Mouse (Mus musculus) thymus, postnatal 4 days (tissue): ENCODE measurements around the gene Ccdc106.
"Not testable (repeated sequence)": the region's sequence is repeated elsewhere in the genome, so short reads cannot be mapped to it uniquely, and the experiment has no call there.

Experiments
- DNase-seq: peaks from one replicate; pipeline ENCODE4 v3.0.0; 2021

Gene Ccdc106

DNA sequence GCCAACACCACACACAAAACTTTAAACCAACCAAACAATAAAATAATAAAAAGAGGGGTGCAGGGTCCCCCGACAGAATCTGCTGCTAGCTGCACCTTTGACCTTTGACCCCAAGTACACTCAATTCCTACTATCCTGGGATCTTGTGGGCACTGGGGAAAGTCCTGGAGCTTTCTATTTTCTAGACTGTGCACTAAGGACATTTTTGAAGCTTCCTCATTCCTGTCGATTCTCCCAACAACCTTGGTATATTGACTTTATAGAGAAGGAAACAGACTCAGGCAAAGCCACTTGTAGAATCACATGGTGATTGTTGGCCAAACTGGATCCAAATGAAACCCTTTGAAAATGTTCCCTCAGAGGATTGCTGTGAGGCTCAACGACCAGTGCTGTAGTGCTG lies 4.3 kb upstream of the Ccdc106 start:
- no peak for DNase-seq

DNA sequence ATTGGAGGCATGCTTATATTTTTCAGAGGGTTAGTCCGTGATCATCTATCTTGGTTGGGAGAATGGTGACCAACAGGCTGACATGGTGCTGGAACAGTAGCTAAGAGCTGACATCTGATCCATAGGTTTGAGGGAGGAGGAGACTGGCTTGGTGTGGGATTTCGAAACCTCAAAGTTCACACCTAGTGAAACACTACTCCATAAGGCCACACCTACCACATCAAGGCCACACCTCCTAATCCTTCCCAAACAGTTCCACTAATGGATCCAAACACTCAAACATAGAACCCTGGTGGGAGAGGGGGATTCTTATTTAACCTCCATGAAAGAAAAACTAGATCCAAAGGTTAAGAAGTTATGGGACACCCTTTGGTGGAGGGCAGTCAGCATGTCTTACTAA lies 3.4 kb upstream of the Ccdc106 start:
- no peak for DNase-seq

DNA sequence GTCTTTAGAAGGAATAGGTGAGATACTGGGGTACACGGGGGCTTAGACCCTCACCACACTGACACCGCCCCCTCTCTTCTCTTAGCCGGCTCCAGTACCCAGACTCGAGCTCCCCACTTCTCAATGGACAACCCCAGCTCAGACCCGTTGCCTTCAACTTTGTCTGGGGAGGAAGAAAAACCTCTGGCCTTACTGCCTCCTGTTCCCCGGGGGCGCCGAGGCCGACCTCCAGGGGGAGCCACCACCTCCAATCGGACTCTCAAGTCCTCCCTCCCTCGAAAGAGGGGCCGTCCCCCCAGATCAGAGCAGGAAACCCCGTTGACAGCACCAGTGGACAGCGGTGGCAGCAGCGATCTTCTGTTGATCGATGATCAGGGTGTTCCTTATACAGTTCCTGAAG lies 3.0 kb upstream of the Ccdc106 start:
- peak; percentile 70 for DNase-seq

DNA sequence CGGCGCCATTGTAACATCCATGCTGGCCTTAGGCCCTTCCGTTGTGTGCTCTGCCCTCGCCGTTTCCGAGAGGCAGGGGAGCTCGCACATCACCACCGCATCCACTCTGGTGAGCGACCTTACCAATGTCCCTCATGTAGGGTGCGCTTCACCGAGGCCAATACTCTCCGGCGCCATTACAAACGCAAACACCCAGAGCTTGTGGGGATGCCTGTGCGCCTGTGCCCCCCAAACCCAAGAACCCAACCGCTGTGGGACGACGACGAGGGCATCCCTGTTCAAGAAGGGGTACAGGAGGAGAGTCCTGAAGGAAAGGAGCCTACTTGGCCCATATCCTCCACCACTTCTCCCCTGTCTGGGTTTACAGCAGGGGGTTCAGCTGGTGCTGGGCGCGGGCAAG lies 2.4 kb upstream of the Ccdc106 start:
- no peak for DNase-seq

DNA sequence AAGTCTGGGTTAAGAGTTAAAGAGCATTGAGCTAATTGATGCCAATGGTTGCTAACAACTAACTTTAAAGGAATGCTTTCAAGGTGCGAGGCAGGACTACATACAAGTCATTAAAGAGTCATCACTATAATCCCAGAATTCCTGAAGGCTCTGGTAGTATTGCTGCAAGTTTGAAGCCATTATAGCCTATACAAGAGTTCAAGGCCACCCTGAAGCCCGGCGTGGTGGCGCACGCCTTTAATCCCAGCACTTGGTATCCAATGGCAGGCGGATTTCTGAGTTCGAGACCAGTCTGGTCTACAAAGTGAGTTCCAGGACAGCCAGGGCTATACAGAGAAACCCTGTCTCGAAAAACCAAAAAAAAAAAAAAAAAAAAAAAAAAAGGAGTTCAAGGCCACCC lies 777 bp upstream of the Ccdc106 start:
- not testable (repeated sequence) for DNase-seq

DNA sequence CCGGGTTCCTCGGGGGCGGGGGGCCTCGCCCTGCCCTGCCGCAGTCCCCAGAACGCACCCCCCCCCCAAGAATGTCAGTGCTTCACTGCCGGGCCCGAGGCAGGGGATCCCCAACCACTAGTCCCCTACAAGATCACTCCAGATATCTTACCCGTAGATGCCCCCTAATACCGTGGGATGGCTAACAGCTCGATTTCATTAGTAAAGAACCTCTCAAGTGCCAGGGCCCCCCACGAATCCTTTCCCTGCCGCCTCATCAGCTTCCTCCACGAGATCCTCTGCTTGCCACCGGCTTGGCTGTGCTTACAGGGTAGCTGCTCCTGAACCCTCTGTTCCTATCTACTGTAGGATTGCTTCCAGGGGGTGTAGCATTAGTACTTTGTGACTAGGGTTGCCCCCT lies 332 bp downstream of the Ccdc106 start:
- no peak for DNase-seq

DNA sequence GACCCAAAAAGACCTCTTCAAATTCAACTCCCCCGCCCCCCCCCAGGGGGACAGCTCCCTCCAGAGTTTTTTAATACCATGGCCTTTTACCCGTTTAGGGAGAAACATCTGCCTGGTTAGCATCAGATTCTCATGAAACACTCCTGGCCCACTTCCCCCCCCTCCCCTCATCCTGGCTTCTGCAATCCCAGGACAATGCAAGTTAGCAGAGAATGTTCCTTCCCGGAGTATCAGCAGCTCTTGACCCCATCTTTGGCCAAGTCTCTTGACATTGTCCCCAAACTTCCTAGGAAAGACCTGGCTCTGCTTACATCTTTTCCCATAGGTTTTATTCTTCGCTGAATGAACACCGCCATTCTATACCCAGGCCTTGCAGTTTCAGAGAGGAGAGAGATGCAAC lies 844 bp downstream of the Ccdc106 start:
- no peak for DNase-seq

DNA sequence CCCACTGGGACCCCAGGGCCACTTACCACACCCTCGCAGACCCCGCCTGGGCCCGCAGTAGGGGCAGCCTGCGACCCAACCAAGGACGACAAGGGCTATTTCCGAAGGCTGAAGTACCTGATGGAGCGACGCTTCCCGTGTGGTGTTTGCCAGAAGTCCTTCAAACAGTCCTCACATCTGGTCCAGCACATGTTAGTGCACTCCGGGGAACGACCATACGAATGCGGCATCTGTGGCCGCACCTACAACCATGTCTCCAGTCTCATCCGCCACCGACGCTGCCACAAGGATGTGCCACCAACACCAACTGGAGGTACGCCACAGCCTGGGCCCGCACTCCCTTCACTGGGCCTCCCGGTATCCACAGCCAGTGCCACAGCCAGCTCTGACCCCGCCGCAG lies 9.2 kb downstream of the Ccdc106 start:
- no peak for DNase-seq

DNA sequence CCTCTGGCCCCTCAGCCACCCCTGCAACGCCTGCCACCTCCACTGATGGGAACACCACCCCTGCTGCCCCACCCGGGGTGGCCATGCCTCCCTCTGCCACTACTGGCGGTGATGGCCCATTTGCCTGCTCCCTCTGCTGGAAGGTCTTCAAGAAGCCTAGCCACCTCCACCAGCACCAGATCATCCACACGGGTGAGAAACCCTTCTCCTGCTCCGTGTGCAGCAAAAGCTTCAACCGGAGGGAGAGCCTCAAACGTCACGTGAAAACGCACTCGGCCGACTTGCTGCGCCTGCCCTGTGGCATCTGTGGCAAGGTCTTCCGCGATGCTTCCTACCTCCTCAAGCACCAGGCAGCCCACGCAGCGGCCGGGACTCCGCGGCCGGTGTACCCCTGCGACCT lies 9.6 kb downstream of the Ccdc106 start:
- no peak for DNase-seq

DNA sequence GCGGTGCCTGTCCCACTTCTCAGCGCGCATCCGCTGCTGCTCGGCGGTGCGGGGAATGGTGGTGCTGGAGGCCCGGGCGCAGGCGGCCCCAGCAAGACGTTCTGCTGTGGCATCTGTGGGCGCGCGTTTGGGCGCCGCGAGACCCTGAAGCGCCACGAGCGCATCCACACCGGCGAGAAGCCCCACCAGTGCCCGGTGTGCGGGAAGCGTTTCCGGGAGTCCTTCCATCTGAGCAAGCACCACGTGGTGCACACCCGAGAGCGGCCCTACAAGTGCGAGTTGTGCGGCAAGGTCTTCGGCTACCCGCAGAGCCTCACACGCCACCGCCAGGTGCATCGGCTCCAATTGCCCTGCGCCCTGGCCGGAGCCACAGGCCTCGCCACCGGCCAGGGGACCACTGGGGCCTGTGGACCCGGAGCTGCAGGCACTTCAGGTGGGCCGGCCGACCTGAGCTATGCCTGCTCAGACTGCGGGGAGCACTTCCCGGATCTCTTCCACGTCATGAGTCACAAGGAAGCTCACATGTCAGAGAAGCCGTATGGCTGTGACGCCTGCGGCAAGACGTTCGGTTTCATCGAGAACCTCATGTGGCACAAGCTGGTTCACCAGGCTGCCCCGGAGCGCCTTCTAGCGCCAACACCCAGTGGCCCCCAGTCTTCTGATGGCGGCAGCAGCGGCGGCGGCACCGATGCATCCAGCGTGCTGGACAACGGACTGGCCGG lies 10.4 kb downstream of the Ccdc106 start:
- no peak for DNase-seq

DNA sequence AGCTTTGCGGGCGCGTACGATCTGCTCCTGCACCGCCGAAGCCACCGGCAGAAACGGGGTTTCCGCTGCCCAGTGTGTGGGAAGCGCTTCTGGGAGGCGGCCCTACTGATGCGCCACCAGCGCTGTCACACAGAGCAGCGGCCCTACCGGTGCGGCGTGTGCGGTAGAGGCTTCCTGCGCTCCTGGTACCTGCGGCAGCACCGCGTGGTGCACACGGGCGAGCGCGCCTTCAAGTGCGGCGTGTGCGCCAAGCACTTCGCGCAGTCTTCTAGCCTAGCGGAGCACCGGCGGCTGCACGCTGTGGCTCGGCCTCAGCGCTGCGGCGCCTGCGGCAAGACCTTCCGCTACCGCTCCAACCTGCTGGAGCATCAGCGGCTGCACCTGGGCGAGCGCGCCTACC lies 11.1 kb downstream of the Ccdc106 start:
- DNase-seq = no peak

DNA sequence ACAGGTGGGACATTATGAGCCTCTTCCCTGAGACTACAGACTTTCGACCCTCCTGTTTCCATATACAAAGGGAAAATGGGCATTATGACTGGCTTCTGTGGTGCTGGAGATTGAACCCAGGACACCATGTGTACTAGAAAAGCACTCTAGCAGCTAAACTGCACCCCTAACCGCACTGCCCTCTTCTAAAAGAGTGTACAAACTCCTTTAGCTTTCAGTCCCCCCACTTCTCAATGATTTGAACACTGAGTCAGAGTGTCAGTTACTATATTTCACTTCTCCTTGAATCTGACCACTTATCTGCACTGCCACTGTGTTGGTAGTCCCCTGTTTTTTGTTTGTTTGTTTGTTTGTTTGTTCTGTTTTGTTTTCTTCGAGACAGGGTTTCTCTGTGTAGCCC lies 13.5 kb downstream of the Ccdc106 start, which contains the start of gene 4632433K11Rik:
Gene 4632433K11Rik, plus strand, starts transcription at position 301 of the 400 bp plus-strand sequence.
- no peak for DNase-seq

DNA sequence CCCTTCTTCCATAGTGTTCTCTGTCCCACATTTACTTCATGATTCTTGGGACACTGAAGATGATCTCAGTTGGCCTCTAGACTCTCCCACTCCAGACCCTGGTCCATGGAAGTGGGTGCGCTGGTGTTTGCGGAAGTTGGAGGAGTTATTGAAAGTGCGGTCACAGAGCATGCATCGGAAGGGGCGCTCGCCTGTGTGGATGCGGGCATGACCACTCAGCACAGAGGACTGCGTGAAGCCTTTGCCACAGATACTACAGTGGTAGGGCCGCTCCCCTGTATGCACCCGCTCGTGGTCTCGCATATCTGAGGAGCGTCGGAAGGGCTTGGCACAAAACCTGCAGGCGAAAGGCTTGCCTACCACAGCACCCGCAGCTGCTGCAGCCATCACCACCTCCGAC lies 15.3 kb downstream of the Ccdc106 start:
- no peak for DNase-seq

DNA sequence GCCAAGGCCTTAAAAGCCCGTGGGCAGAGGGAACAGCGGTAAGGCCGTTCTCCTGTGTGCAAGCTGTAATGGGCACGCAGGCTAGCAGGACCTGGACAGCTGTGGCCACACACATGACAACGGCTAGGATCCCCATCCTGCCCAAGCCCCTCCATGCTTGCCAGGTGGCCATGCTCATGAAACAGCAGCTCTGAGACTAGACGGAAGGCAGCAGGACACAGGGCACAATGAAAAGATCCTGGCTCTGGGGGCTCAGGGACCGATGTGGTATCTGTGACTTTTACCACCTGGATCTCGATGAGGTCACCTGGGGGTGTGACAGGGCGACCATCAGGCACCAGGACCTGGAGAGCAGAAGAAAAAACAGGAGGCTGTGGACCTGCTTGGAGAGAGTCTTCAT lies 15.8 kb downstream of the Ccdc106 start:
- no peak for DNase-seq

DNA sequence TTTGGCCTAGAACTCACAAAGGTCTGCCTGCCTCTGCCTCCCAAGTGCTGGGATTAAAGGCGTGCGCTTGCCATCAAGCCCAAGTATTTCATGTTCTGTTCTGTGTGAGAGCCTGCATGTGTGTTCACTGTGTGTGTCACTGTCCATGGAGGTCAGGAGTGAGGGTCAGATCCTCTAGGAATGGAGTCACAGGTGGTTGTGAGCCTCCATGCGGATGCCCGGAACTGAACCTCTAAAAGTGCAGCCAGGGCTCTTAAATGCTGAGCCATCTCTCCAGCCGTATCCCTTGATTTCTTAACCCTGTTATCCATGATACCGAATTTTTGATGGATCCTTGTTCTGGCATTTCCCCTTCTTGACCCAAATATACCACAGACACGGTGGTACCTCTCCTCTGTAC lies 16.7 kb downstream of the Ccdc106 start:
- no peak for DNase-seq

DNA sequence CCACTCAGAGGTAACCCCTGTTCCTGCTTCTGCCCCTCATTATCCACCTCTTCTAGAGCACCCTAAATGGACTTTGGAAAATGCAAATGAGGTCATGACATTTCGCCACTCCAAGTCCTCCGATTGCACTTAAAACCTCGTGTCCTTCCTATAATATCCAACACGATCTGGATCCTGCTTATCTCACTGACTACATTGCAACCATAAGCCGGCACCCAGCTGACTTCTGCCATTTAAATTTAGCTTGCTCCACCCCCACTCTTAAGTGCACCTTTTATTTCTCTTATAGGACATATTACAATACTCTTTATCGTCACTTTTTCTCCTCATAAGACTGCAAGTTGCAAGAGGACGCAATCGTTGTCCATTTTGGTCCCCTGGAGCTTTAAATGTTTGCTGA lies 17.1 kb downstream of the Ccdc106 start:
- DNase-seq = no peak

DNA sequence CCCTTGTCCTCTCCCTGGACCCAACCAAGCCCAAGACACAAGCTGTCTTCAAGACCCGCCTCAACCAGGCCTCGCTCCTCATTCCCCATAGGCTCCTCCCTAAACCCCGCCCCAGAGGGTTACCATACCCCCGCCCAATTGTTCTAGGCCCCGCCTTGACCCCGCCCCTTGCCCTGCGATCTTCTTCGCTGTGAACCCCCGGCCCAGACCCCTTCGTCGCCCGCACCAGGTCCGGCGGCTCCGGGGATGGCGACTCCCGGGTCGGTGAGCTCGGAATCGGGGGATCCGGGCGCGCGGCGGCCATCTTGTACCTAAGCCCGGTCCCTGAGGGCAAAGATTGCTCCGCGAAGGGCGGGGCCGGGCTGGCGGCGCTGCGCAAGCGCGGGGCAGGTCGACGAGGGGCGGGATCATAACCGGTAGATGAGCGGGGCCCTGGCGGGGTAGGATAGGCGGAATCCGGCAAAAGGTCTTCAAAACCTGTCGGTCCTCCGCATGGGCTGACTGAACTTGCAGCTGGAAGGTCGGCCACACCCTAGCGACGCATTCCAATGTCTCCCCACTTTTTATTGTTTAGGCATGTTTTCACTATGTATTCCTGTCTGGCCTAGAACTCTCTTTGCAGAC lies 17.9 kb downstream of the Ccdc106 start, which contains the start of gene Zfp784:
Gene Zfp784, minus strand, starts transcription at position 338 of the 624 bp plus-strand sequence.
- peak; percentile 96 for DNase-seq

DNA sequence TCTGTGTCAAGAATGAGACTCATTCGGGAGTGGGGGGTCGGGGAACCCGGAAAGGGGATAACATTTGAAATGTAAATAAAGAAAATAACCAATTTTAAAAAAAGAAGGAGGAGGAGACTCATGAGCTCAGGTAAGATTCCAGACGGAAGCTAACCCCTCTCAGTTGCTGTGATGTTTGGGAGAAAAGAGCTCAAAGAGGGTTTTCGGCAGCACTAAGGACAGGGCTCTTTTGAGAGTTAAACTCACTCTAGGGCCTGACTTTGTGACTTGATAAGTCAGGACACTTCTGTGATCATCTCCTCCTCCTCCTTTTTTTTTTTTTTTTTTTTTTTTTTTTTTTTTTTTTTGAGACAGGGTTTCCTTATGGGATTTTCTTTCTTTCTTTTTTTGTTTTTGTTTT lies 18.6 kb downstream of the Ccdc106 start:
- no peak for DNase-seq

DNA sequence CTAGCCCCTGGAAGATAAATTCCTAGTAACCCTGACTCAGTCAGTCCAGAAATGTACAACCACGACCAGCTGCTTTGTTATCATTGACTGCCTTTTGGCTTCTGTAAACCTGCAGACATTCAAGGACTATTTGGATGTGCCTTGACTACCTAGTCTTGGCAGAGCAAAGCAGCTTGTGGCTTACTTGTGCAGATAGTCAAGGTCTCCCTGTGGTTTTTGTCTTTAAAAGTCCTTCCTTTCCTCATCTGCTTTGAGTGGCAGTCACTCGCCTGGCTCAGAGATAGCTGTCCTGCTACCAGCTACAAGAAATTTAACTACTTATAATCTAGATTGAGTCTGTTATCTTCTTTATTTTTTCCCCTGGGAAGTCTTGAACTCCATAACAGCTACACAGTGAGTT lies 24.6 kb downstream of the Ccdc106 start:
- no peak for DNase-seq

DNA sequence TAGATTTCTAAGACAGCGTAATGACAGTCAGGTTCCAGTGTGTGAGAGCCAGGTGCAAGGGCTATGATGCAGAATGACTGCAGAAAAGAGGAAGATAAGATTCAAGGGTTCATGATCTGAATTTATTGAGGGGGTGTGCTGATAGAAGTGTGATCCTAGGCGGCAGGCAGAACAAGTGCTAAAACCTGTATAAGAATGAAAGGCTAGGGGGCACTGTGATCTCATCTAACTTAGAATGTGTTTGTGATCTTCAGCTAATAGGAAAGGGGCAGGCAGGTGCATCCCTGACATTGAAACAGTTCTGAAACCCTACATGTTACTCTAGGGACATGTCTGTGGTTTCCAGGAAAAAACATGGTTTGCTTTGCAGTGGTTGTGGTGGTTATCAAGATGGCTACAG lies 25.8 kb downstream of the Ccdc106 start:
- DNase-seq = peak; percentile 13

DNA sequence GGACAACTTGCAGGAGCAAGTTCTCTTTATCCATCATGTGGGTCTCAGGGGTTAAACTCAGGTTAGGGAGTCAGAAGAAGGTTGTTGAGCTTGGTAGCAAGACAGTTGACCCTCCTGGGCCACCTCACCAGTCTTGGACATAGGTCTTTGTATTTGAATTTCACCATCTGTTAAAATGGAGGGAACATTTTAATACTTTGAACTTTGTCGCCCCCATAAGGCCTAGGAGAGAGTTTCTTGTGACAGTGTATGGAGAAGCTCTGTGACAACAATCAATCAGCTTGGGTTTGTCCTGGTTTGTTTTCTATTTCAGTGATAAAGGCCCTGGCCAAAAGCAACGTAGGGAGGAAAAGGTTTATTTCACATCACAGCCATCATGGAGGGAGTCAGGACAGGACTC lies 27.0 kb downstream of the Ccdc106 start:
- no peak for DNase-seq

DNA sequence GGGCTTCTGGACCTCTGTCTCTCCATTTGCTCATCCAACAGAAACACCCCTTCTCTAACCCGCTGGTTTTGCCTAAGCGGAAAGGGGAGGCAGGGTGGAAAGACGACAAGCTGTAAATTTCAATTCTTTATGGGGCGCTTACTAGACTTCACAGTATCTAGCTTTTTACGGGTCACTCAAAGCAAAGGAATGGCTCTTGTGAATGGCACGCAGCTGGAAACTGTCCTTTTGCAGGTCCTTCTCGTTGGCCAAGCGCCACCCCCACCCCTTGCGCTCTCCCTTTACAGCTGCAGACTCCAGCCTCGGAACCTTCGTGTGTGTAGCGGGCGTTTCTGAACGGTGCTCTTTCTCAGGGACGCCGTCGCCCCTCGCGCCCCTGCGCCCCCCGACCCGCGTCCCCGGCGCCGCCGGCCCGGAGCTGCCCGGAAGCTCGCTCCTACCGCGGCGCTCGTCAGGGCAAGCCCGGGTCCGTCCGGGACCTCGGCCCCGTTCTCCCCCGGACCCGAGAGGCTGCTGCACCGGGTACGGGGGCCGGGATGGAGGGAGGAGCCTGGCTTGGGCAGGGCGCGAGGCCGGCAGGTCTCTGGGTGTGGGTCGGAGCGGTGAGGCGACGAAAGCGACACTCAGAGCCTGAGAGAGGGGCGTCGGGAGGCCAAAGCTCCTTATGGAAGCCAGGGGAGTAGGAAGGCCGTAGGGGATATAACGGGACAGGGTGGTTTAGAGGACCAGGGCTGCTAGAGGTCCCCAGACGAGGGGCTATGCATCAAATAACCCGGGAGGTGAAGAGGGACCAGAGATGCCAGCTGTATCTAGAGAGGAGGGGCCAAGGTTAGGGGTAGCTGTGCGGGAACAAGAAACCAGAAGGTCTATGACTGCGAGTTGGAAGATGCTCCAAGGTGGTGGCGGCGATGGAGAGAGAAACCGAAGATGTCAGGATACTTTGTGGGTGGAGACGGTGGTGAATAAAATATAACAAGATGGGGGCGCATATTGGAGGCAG lies 31.1 kb downstream of the Ccdc106 start, which contains the start of gene Zfp580:
Gene Zfp580, plus strand, starts transcription at position 346 of the 1,000 bp plus-strand sequence.
- peak; percentile 82 for DNase-seq

DNA sequence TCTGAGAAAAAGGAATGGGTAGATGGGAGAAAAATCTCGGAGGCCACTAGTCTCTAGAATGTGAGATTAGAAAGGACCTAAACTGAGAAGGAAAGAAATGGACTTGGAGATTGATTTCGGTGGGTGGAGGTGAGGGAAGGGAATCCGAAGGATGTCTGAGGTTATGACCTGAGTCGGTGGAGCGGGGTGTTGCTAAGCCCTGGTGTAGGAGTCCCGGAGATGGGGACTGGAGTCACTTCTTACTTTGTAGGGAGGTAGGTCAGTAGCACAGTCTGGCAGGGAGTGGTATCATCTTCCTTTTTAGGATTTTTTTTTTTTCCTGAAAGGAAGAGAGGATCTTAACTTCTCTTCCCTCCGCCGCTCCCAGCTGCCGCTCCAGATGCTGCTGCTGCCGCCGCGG lies 32.1 kb downstream of the Ccdc106 start:
- DNase-seq = no peak
